Mouse (Mus musculus) gastrocnemius, postnatal 10 days (tissue): ENCODE results near the gene Gm17428. TPM values are rescaled to one million over a fixed set of nuclear protein-coding genes. Genes with fewer than 3 reads are reported as not detected.
"Not testable (repeated sequence)": the region's sequence is repeated elsewhere in the genome, so short reads cannot be mapped to it uniquely, and the experiment has no call there.

Experiments used
- DNase-seq: peaks from one replicate; pipeline ENCODE4 v3.0.0; 2021; ENCODE audit warnings: mixed read lengths
- total RNA-seq, 2 experiments: library from RNA; stranded (reverse); gene quantifications; 2 replicates each; pipeline ENCODE4 v1.2.3; 2021

Gm17428 gene
- total RNA-seq, 2 experiments from 2014 or later = not detected

GRCm38 (mm10) chr14:54989886-54990441 lies 13.2 kb downstream of the Gm17428 start:
- no peak for DNase-seq

DNA sequence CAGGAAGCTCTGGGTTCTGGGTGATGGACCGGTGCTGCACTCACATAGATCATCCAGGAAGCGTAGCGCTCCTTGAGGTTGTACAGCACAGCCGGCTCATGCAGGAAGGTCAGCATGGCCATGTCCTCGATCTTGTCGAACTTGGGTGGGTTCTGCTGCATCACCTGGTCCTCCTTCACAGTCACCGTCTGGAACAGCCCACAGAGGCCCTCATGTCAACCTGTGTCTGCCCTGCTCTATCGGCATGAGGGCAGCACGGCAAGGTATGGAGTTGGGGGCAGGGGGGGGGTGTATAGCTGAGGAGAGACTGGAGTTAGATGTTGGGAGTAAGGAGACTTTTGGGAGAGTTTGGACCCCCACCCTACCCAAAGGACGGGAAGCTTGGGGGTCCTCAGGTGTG lies 15.5 kb downstream of the Gm17428 start:
- DNase-seq = no peak

- no peak for DNase-seq
Observed at GRCm38 (mm10) chr14:54993636-54994035, 16.9 kb downstream of the Gm17428 start.

DNA sequence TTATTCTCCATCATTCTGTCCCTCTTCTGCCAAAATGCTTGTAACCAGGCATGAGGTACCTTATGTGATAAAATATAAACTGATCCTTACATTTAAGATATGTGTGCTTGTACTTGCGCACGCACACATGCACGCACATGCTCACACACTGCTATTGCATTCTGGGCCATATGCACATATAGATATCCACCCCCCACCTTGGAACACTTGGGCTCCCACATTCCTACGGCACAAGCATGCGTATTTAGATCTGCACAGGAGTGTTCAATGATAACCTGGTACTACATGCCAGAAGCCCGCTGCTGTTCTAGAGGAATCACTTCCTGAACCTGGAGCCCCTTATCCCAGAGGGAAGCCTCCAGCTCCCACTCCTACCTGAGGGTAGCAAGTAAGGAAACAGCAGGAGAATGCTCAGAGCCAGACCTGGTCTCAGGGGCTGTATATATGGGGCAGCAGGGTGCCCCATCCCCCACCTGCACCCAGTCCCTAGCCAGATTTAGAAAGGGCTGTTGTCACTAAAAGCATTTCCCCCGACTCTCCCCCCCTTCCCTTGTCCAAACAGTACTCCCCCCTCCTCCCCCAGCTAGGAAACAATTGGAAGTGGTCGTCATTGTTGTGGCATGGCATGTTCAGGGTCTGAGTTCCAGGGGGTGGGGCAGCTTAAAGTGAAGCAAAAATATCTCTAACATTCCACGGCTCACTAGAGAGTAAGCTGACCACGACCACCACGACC lies 17.6 kb downstream of the Gm17428 start, which contains the start of gene Myh7:
Gene Myh7 (minus strand): TSS at position 491 of the 733 bp plus-strand sequence.
- DNase-seq = no peak

- no peak for DNase-seq
Observed at GRCm38 (mm10) chr14:54994869-54995186, 18.1 kb downstream of the Gm17428 start.

DNA sequence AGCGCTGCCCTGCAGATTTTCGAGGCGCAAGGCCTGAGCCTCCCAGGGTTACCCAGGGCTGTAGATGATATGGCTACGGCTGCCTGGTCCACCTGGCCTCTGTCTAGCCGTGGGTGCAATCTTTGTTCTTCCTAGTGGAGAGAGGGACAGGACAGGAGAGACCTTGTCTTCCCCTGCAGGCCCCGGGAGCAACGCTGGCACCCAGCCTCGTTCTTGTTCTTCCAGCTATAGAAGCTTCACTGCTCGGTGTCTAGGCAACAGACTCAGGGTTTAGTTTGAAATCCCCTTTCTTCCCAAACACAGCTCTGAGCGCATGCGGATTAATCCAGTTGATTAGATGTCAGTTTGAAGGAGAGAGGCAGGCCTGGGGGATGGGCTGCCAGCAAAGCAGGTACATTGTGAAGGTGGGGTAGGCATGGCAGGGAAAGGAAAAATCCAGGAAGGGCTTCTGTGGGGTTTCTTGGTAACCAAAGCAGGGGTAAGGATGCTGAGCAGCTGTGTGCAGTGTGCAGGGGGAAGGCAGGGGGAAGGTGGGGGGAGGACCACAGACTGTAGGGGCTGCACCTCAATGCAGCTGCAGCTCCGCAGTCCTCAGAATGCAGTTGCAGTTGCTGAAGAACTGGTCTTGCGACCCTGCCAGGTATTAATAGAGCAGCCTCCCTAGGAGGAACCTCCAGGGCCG lies 18.9 kb downstream of the Gm17428 start:
- no peak for DNase-seq

- no peak for DNase-seq
Observed at GRCm38 (mm10) chr14:54996793-54997192, 20.1 kb downstream of the Gm17428 start.

GRCm38 (mm10) chr14:54997297-54997696 lies 20.6 kb downstream of the Gm17428 start:
- no peak for DNase-seq

GRCm38 (mm10) chr14:54998680-54999079 lies 21.9 kb downstream of the Gm17428 start:
- no peak for DNase-seq

- DNase-seq = not testable (repeated sequence)
Observed at GRCm38 (mm10) chr14:54999868-55000267, 23.1 kb downstream of the Gm17428 start.

GRCm38 (mm10) chr14:55000814-55001213 lies 24.1 kb downstream of the Gm17428 start:
- no peak for DNase-seq

GRCm38 (mm10) chr14:55001446-55001845 lies 24.7 kb downstream of the Gm17428 start:
- no peak for DNase-seq

GRCm38 (mm10) chr14:55001938-55002686 lies 25.4 kb downstream of the Gm17428 start:
- DNase-seq = no peak

DNA sequence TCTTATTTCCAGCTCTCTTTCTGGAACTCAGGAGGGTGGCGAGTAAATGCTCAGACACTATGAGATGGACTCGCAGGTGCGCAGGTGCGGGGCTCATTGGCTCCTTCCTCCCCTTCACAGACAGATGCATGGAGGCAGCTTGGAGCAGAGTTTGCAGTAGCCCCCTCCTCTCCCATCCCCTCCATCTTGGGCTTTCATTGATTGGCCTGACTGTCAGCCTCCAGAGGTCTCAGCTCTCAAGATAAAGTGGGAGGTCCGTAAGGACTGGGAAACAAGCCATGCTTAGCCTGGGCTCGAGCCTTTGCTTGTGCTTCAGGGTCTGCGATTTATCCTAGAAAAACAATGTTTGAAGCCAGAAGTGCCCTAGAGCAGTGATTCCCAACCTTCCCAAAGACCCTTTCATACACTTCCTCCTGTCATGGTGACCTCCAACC lies 26.0 kb downstream of the Gm17428 start:
- DNase-seq = no peak

DNA sequence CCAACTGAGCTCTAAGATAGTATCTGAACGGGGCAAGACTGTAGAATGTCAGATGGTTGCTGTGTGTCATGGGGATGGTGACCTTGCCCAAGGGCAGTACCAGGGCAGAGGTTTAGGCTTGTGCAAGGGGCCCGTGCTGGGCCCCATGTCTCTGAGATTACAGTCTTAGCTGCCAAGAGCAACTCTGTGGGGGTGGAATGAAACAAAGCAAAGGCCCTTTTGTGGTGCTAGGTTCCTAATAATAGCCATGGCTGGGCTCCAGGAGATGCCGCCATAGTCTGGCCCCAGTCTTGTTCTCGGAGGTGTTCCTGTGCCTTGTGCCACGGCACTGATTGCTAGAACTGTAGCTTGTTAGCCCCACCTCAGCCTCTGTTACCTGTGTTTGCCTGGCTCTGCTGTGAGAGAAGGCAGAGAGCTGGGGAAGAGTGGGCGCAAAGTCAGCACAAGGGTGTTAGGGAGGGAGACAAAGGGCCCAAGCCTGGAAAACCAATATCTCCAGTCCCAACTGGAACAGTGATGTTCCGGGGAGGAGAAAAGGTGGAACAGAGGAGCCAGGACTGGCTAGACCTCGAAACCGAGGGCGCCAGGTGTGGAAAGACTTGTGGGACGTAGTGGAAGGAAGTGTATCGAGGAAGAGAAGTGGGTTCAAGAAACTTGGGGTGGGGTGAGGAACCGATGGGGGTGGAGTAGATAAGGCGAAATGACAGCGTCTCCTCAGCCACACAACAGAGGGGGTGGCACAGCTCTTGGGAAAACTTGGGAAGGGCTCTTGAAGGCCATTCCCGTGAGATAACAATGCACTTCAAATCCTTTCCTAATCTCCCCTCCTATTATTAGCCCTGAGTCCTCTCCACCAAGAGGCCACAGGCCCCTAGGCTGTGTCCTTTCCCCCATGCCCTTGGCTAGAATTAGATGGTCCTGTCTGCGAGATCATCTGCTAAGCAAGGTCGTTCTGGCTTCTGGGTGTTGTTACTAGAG lies 27.4 kb downstream of the Gm17428 start:
- DNase-seq = no peak

DNA sequence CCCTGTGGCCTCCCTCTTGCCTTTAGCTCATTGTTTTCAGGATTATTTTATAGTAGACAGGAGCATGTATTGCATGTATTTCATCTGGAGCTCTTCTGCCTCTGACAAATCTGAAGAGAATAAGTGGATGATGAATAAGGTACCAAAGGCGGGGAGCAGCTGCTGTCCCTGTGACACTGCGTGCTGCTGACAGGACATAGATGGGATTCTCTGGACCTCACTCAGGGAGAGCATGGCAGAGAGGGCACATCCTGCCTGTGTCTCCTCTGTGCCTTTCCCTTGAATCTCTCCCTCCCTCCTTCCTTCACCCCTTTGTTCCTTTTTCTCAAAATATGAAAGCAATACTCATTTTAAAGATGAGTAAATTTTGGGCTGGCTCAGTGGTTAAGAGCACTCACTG lies 28.8 kb downstream of the Gm17428 start:
- no peak for DNase-seq

DNA sequence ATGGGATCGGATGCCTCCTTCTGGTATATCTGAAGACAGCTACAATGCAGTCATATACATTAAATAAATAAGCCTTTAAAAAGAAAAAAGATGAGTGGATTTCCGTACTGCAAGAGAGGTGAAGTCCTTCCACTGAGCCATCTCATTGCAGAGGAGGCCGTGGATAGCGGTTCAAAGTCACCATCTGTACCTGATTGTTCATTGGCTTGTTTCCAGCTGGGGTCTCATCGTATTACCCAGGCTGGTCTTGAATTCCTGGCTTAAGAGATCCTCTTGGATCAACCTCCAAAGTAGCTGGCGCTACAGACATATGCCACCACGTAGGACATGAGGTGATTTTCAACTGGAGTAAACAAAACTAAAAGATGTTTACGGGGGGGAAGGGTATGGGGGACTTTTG lies 29.2 kb downstream of the Gm17428 start:
- no peak for DNase-seq

DNA sequence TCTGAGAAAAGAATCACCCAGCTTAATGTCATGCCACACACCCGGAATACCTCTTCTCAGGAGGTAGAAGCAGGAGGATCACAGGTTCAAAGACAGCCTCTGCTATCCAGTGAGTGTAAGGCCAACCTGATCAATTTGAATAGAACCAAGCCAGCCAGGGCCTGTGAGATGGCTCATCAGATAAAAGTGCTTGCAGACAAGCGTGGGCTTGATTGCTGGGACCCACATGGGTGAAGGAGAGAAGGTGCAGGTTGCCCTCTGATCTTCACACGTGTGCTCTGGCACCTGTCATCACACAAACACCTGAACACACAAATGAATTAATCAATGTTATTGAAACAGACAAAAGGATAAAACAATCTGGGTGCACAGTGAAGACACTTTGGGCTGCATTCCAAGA lies 29.8 kb downstream of the Gm17428 start:
- DNase-seq = no peak

DNA sequence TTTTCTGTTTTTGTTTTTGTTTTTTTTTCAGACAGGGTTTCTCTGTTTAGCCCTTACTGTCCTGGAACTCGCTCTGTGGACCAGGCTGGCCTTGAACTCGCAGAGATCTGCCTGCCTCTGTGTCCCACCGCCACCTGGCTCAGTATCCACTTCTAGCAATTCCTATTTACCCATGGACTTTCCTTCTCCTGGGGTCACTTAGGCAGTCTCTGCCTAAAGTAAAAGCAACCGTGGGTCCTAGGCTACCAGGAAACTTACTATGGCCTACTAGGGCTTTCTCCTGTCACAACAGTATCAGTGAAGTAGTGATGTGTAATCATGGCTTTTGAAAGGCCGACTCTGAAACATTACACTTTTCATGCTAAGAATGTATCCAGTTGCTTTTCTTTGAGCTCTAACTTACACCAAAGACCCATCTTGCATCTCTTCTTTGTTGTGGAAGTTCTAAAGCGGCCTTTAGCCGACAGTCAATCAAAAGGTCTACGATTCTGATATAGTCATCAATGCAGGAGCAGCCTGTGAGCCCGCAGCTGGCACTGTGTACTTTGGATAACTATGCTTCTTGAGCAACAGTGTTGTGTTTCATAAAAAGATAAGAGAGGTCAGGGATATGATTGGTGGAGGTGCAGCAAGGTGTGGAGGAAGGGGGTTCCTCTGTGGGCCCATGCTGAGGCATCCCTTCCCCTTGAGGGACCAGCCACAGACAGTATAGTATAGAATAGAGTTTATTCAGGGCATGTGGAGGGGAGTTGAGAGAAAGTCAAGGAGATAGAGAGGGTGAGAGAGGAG lies 30.6 kb downstream of the Gm17428 start:
- DNase-seq = no peak

DNA sequence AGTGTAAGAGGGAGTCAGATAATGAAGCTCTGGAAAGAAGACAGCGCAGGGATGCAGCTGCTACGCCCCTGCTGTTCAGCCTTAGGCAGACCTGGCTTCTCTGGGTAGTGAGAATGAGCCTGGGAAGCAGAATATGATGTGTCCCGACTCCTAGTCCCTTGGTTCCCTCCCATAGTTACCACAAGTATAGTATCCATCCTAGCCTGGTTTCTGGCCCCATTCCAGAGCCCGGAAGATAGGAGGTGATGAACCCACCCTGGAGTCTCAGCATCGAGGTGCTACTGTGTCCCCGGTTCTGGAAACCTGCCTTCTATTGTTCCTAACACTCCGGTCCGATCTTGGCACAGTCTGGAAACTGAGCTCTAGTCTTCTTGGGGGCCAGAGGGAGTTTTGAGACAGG lies 31.7 kb downstream of the Gm17428 start:
- no peak for DNase-seq

- no peak for DNase-seq
Observed at GRCm38 (mm10) chr14:55011116-55011515, 34.4 kb downstream of the Gm17428 start.
